Mouse (Mus musculus) adrenal gland, postnatal 0 days (tissue): ENCODE data around the gene Eef1g. TPM values are rescaled to one million over a fixed set of nuclear protein-coding genes. Genes with fewer than 3 reads are reported as not detected.

Experiments
- polyA plus RNA-seq: library from polyadenylated mRNA; unstranded; fragments of >200 nt; fragmentation: Nextera tagmentation; extraction: Ambion mirVana; gene quantifications from 2 replicates; pipeline ENCODE4 v1.2.1, GENCODE M21; 2015

Eef1g gene
- 168 and 205 TPM in 2 replicates for polyA plus RNA-seq

GRCm38 (mm10) chr19:8966590-8967372 lies at the start of gene Eef1g:
TSS of gene Eef1g (plus strand) at chr19:8967041.

GRCm38 (mm10) chr19:8920073-8920736 lies 46.6 kb upstream of the Eef1g start, which contains the start of gene B3gat3:
TSS of gene B3gat3 (plus strand) at chr19:8920374.

GRCm38 (mm10) chr19:8929224-8930088 lies 37.4 kb upstream of the Eef1g start, which contains the start of the genes Rom1 and Eml3:
TSS of gene Rom1 (minus strand) at chr19:8929356.
TSS of gene Eml3 (plus strand) at chr19:8929552.

GRCm38 (mm10) chr19:8941515-8942217 lies 25.2 kb upstream of the Eef1g start, which contains the start of gene Mta2:
TSS of gene Mta2 (plus strand) at chr19:8941875.

GRCm38 (mm10) chr19:8953135-8954039 lies 13.5 kb upstream of the Eef1g start, which contains the start of gene Tut1:
TSS of gene Tut1 (plus strand) at chr19:8953847.

GRCm38 (mm10) chr19:8989066-8989566 lies 22.3 kb downstream of the Eef1g start, which contains the start of gene Ahnak:
TSS of gene Ahnak (plus strand) at chr19:8989284.

Other genes starting within 250 kb of the Eef1g start
- gene Slc3a2, start 243.7 kb upstream of the Eef1g start, polyA plus RNA-seq: 83.1 and 141 TPM in 2 replicates
- 55.6 and 64.3 TPM in 2 replicates for gene Wdr74, start 231.2 kb upstream of the Eef1g start, polyA plus RNA-seq
- gene 1700092M07Rik, start 226.3 kb upstream of the Eef1g start, polyA plus RNA-seq: not detected in 2 replicates
- 85.3 and 122 TPM in 2 replicates for gene Stx5a, start 225.6 kb upstream of the Eef1g start, polyA plus RNA-seq
- gene Nxf1, start 210.0 kb upstream of the Eef1g start, polyA plus RNA-seq: 57.3 and 70.5 TPM in 2 replicates
- 187 and 192 TPM in 2 replicates for gene Tmem223, start 196.0 kb upstream of the Eef1g start, polyA plus RNA-seq
- gene Tmem179b, start 192.6 kb upstream of the Eef1g start, polyA plus RNA-seq: 117 and 159 TPM in 2 replicates
- 14.0 and 14.5 TPM in 2 replicates for gene Taf6l, start 180.6 kb upstream of the Eef1g start, polyA plus RNA-seq
- 250 and 252 TPM in 2 replicates for gene Polr2g, start 168.5 kb upstream of the Eef1g start, polyA plus RNA-seq
- gene Zbtb3, start 164.5 kb upstream of the Eef1g start, polyA plus RNA-seq: 3.5 and 3.7 TPM in 2 replicates
- gene Ttc9c, start 147.7 kb upstream of the Eef1g start, polyA plus RNA-seq: 19.5 and 25.9 TPM in 2 replicates
- 2.6 and 4.1 TPM in 2 replicates for gene Hnrnpul2, start 147.0 kb upstream of the Eef1g start, polyA plus RNA-seq
- gene AC129217.1, start 137.3 kb upstream of the Eef1g start, polyA plus RNA-seq: not detected in 2 replicates
- gene Bscl2, start 129.6 kb upstream of the Eef1g start, polyA plus RNA-seq: 50.5 and 77.3 TPM in 2 replicates
- gene Gng3, start 127.8 kb upstream of the Eef1g start, polyA plus RNA-seq: 32.7 and 80.6 TPM in 2 replicates
- 15.3 and 22.8 TPM in 2 replicates for gene Lrrn4cl, start 116.3 kb upstream of the Eef1g start, polyA plus RNA-seq
- 177 and 268 TPM in 2 replicates for gene Ubxn1, start 95.5 kb upstream of the Eef1g start, polyA plus RNA-seq
- 120 and 130 TPM in 2 replicates for gene Uqcc3, start 86.1 kb upstream of the Eef1g start, polyA plus RNA-seq
- gene Lbhd1, start 83.3 kb upstream of the Eef1g start, polyA plus RNA-seq: 69.8 and 70.7 TPM in 2 replicates
- gene Gm49403, start 83.1 kb upstream of the Eef1g start, polyA plus RNA-seq: not detected in 2 replicates
- 76.8 and 83.8 TPM in 2 replicates for gene 1810009A15Rik, start 78.2 kb upstream of the Eef1g start, polyA plus RNA-seq
- gene Gm49416, start 78.1 kb upstream of the Eef1g start, polyA plus RNA-seq: not detected in 2 replicates
- 15.9 and 19.0 TPM in 2 replicates for gene Ints5, start 74.0 kb upstream of the Eef1g start, polyA plus RNA-seq
- 35.9 and 58.5 TPM in 2 replicates for gene Ganab, start 69.0 kb upstream of the Eef1g start, polyA plus RNA-seq
- 35.8 and 37.6 TPM in 2 replicates for gene B3gat3, start 46.7 kb upstream of the Eef1g start, polyA plus RNA-seq
- 10.2 and 10.6 TPM in 2 replicates for gene Rom1, start 37.7 kb upstream of the Eef1g start, polyA plus RNA-seq
- 22.1 and 29.4 TPM in 2 replicates for gene Eml3, start 37.5 kb upstream of the Eef1g start, polyA plus RNA-seq
- 62.8 and 87.3 TPM in 2 replicates for gene Mta2, start 25.2 kb upstream of the Eef1g start, polyA plus RNA-seq
- 11.2 and 17.6 TPM in 2 replicates for gene Tut1, start 13.2 kb upstream of the Eef1g start, polyA plus RNA-seq
- gene Ahnak, start 22.2 kb downstream of the Eef1g start, polyA plus RNA-seq: 33.6 and 44.4 TPM in 2 replicates
- gene Scgb1a1, start 120.9 kb downstream of the Eef1g start, polyA plus RNA-seq: 17.1 and 23.9 TPM in 2 replicates
- gene Asrgl1, start 168.6 kb downstream of the Eef1g start, polyA plus RNA-seq: 13.5 and 14.4 TPM in 2 replicates